ENCODE assay signal across 22 mouse cellular contexts in the genomic region with DNA sequence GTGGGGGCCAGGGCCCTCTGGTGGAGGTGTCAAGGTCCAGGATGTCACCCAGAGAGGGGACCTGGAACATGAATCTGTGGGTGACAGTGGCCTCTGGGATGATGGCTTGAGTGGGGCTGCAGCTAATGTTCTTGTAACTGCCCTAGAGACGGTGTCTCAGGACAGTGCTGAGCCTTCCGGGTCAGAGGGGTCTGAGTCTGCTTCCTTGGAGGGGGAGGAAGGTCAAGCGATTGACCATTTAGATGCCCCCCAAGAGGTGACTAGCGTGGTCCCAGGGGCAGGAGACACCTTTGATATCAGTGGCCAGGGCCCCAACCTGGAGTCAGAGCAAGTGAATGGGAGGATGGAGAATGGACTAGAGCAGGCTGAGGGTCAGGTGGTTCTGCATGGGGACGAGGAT. TPM values are rescaled to one million over a fixed set of nuclear protein-coding genes. Genes with fewer than 3 reads are reported as not detected.
DNase-seq lines count a peak whose midpoint lies in the region; ATAC-seq and TF ChIP-seq lines count a peak whose summit lies in the region.
"Had no signal": no experiment of that assay in that cellular context is flagged by ENCODE, and none has a peak within 500 bp of the region (broad histone marks: within the 10 kb centered on the region; RNA-seq: fewer than 3 reads in every experiment).

No protein-coding gene starts in this region.

- no peaks in the 10 kb centered on the region for H3K27me3 ChIP-seq in forebrain, embryonic 12.5 days
- H3K27me3 ChIP-seq in forebrain, embryonic 11.5 days (ENCODE audit: control insufficient read depth, insufficient read depth, low read length), result no peaks in the 10 kb centered on the region
- H3K27me3 ChIP-seq in kidney, embryonic 14.5 days (ENCODE audit: control insufficient read depth, insufficient read depth, low read length), result no peaks in the 10 kb centered on the region
- no peaks in the 10 kb centered on the region for H3K27me3 ChIP-seq in kidney, adult 2 months (replicated peaks; ENCODE audit: control insufficient read depth, insufficient read depth, low read length)
- H3K27me3 ChIP-seq in midbrain, postnatal 0 days (ENCODE audit: insufficient read depth, low read length), result no peaks in the 10 kb centered on the region
- no peaks in the 10 kb centered on the region for H3K27me3 ChIP-seq in midbrain, embryonic 16.5 days (ENCODE audit: control insufficient read depth, insufficient read depth, low read depth, low read length)
- no peaks in the 10 kb centered on the region for H3K27me3 ChIP-seq in myocyte (ENCODE audit: control insufficient read depth, insufficient read depth, insufficient read length)
- H3K27me3 ChIP-seq: heart, embryonic 13.5 days; hindbrain, embryonic 13.5 days had no signal

- peaks cover 80% of the 10 kb centered on the region for H3K4me1 ChIP-seq in forebrain, embryonic 12.5 days
- peaks cover 47% of the 10 kb centered on the region for H3K4me1 ChIP-seq in forebrain, embryonic 11.5 days (replicated peaks; ENCODE audit: control insufficient read depth, insufficient read depth, low read length)
- H3K4me1 ChIP-seq in kidney, embryonic 14.5 days (ENCODE audit: control insufficient read depth, insufficient read depth, low read length), result peaks cover 66% of the 10 kb centered on the region
- H3K4me1 ChIP-seq in kidney, adult 2 months (ENCODE audit: control insufficient read depth, insufficient read depth, low read length), result 0 out of 2 replicates have a peak, but pooled peaks cover 6% of the 10 kb centered on the region
- peaks cover 14% of the 10 kb centered on the region; the same call in 1 of the 2 replicates for H3K4me1 ChIP-seq in midbrain, postnatal 0 days (ENCODE audit: insufficient read depth, low read length)
- peaks cover 8% of the 10 kb centered on the region for H3K4me1 ChIP-seq in midbrain, embryonic 16.5 days (ENCODE audit: control insufficient read depth, insufficient read depth, low read length)

- H3K27ac ChIP-seq in forebrain, embryonic 12.5 days, result 0 out of 2 replicates have a peak overlapping the region, but pooled peaks have one; percentile 61
- H3K27ac ChIP-seq in forebrain, embryonic 11.5 days (ENCODE audit: low read depth, low read length), result no peak overlapping the region
- H3K27ac ChIP-seq in kidney, embryonic 14.5 days (ENCODE audit: low read depth, low read length), result 0 out of 2 replicates have a peak overlapping the region, but pooled peaks have one; percentile 56
- no peak overlapping the region for H3K27ac ChIP-seq in kidney, adult 2 months (ENCODE audit: insufficient read depth, low read depth, low read length)
- no peak overlapping the region for H3K27ac ChIP-seq in midbrain, postnatal 0 days (ENCODE audit: low read depth, low read length)
- no peak overlapping the region for H3K27ac ChIP-seq in midbrain, embryonic 16.5 days (ENCODE audit: low read length)
- H3K27ac ChIP-seq: heart, embryonic 13.5 days had no signal

- H3K9ac ChIP-seq in forebrain, embryonic 12.5 days, result no peak overlapping the region
- H3K9ac ChIP-seq in forebrain, embryonic 11.5 days (ENCODE audit: low read length), result no peak overlapping the region
- no peak overlapping the region for H3K9ac ChIP-seq in kidney, embryonic 14.5 days (ENCODE audit: low read depth, low read length)
- H3K9ac ChIP-seq in midbrain, postnatal 0 days (replicated peaks; ENCODE audit: low read length, poor library complexity, severe bottlenecking), result no peak overlapping the region
- no peak overlapping the region for H3K9ac ChIP-seq in midbrain, embryonic 16.5 days (ENCODE audit: low read depth, low read length)

- peaks cover 47% of the 10 kb centered on the region for H3K36me3 ChIP-seq in forebrain, embryonic 12.5 days (replicated peaks)
- peaks cover 20% of the 10 kb centered on the region for H3K36me3 ChIP-seq in forebrain, embryonic 11.5 days (ENCODE audit: control insufficient read depth, insufficient read depth, low read length)
- peaks cover 18% of the 10 kb centered on the region for H3K36me3 ChIP-seq in kidney, embryonic 14.5 days (ENCODE audit: control insufficient read depth, insufficient read depth, low read length)
- H3K36me3 ChIP-seq in kidney, adult 2 months (ENCODE audit: control insufficient read depth, insufficient read depth, low read length), result no peaks in the 10 kb centered on the region
- H3K36me3 ChIP-seq in midbrain, postnatal 0 days (ENCODE audit: insufficient read depth, low read length), result peaks cover 4% of the 10 kb centered on the region; the same call in 1 of the 2 replicates
- no peaks in the 10 kb centered on the region for H3K36me3 ChIP-seq in midbrain, embryonic 16.5 days (ENCODE audit: control insufficient read depth, insufficient read depth, low read length)
- peaks cover 35% of the 10 kb centered on the region for H3K36me3 ChIP-seq in myocyte (ENCODE audit: control insufficient read depth, insufficient read depth)

- H3K4me3 ChIP-seq in forebrain, embryonic 12.5 days (replicated peaks), result no peak overlapping the region
- H3K4me3 ChIP-seq in forebrain, embryonic 11.5 days (ENCODE audit: low read depth, low read length), result no peak overlapping the region
- no peak overlapping the region for H3K4me3 ChIP-seq in kidney, embryonic 14.5 days (ENCODE audit: low read length)
- H3K4me3 ChIP-seq in kidney, adult 2 months (ENCODE audit: insufficient read depth, low read depth, low read length), result no peak overlapping the region
- no peak overlapping the region for H3K4me3 ChIP-seq in midbrain, postnatal 0 days (ENCODE audit: low read depth, low read length)
- no peak overlapping the region for H3K4me3 ChIP-seq in midbrain, embryonic 16.5 days (ENCODE audit: low read depth, low read length)
- H3K4me3 ChIP-seq in myocyte, result no peak overlapping the region
- H3K4me3 ChIP-seq: heart, embryonic 13.5 days; hindbrain, embryonic 13.5 days had no signal

- H3K4me2 ChIP-seq in forebrain, embryonic 12.5 days, result no peak overlapping the region
- no peak overlapping the region for H3K4me2 ChIP-seq in forebrain, embryonic 11.5 days (ENCODE audit: low read depth, low read length, severe bottlenecking)
- H3K4me2 ChIP-seq in kidney, embryonic 14.5 days (replicated peaks; ENCODE audit: low read depth, low read length), result no peak overlapping the region
- H3K4me2 ChIP-seq in midbrain, postnatal 0 days (ENCODE audit: low read depth, low read length, poor library complexity, severe bottlenecking), result no peak overlapping the region
- H3K4me2 ChIP-seq in midbrain, embryonic 16.5 days (ENCODE audit: low read length), result no peak overlapping the region
- no peak overlapping the region for H3K4me2 ChIP-seq in myocyte (ENCODE audit: low read depth)
- H3K4me2 ChIP-seq: heart, embryonic 13.5 days; hindbrain, embryonic 13.5 days had no signal

- DNase-seq in forebrain, embryonic 11.5 days (ENCODE audit: low spot score), result no peak
- DNase-seq in kidney, adult 2 months, result no peak
- no peak for DNase-seq in midbrain, postnatal 0 days (ENCODE audit: low spot score)
- DNase-seq: adrenal gland, postnatal 25 days; cerebellum, adult 18-20 months; cerebellum, adult 9-11 months; cerebellum, postnatal 36 days; gastrocnemius, postnatal 36 days; heart, adult 11 months; heart, postnatal 36 days had no signal

- no peak for ATAC-seq in forebrain, embryonic 12.5 days (ENCODE audit: low FRiP score)
- no peak for ATAC-seq in forebrain, embryonic 11.5 days (replicated peaks; ENCODE audit: low FRiP score)
- ATAC-seq in kidney, embryonic 14.5 days (ENCODE audit: low FRiP score, low TSS enrichment), result no peak
- ATAC-seq in midbrain, postnatal 0 days (ENCODE audit: low FRiP score), result 0 out of 2 replicates have a peak, but pooled peaks have one; percentile 6
- no peak for ATAC-seq in midbrain, embryonic 16.5 days

- no peak overlapping the region for H3ac ChIP-seq in myocyte (ENCODE audit: control insufficient read depth, insufficient read length)

- no peak for TF ChIP-seq POLR2A in kidney, adult 2 months (IDR thresholded peaks at IDR 0.05; ENCODE audit: low read depth, low read length)
- no peak for TF ChIP-seq POLR2A in myocyte (IDR thresholded peaks at IDR 0.05; ENCODE audit: insufficient read length, low read depth)

- no peak for TF ChIP-seq CTCF in kidney, adult 2 months (conservative IDR thresholded peaks at IDR 0.05; ENCODE audit: insufficient read depth, insufficient read length, low read depth, low read length)
- TF ChIP-seq CTCF in midbrain, postnatal 0 days (IDR thresholded peaks at IDR 0.05), result no peak

- no peaks in the 10 kb centered on the region for H3K9me3 ChIP-seq in forebrain, embryonic 12.5 days
- H3K9me3 ChIP-seq in forebrain, embryonic 11.5 days (ENCODE audit: control insufficient read depth, low read length), result no peaks in the 10 kb centered on the region
- no peaks in the 10 kb centered on the region for H3K9me3 ChIP-seq in kidney, embryonic 14.5 days (ENCODE audit: control insufficient read depth, low read length)
- H3K9me3 ChIP-seq in midbrain, postnatal 0 days (ENCODE audit: low read length), result no peaks in the 10 kb centered on the region
- no peaks in the 10 kb centered on the region for H3K9me3 ChIP-seq in midbrain, embryonic 16.5 days (replicated peaks; ENCODE audit: control insufficient read depth, low read length, poor library complexity, severe bottlenecking)
- H3K9me3 ChIP-seq: heart, embryonic 13.5 days; hindbrain, embryonic 13.5 days had no signal

- WGBS in forebrain, embryonic 12.5 days, result 82% methylated on average over 5 of the region's 5 CpGs
- 88% methylated on average over 5 of the region's 5 CpGs for WGBS in forebrain, embryonic 11.5 days
- 82% methylated on average over 5 of the region's 5 CpGs for WGBS in kidney, embryonic 14.5 days
- WGBS in kidney, adult 2 months, result 82% methylated on average over 5 of the region's 5 CpGs
- 88% methylated on average over 5 of the region's 5 CpGs for WGBS in midbrain, postnatal 0 days
- 87% methylated on average over 5 of the region's 5 CpGs for WGBS in midbrain, embryonic 16.5 days

- peaks cover 26% of the 10 kb centered on the region for H3K79me2 ChIP-seq in myocyte (ENCODE audit: control insufficient read depth, insufficient read depth)

RNA-seq across cellular contexts. Expression of a gene that starts 8.6 kb away (rescaled TPM):
- polyA plus RNA-seq in forebrain, embryonic 12.5 days (2016; fragmentation: Nextera tagmentation; extraction: Ambion mirVana), result 148 and 162 TPM in 2 replicates
- 92.0 and 99.9 TPM in 2 replicates for polyA plus RNA-seq in forebrain, embryonic 11.5 days (2014; fragmentation: Nextera tagmentation; extraction: Ambion mirVana)
- 14.8 and 26.1 TPM in 2 replicates for polyA plus RNA-seq in kidney, embryonic 14.5 days (2014; fragmentation: Nextera tagmentation; extraction: Ambion mirVana)
- polyA plus RNA-seq in kidney, adult 2 months (2012; rRNA removed), result 7.2 and 7.5 TPM in 2 replicates
- 22.4 and 37.1 TPM in 2 replicates for total RNA-seq in midbrain, postnatal 0 days (2014; rRNA removed)
- polyA plus RNA-seq in midbrain, postnatal 0 days (2015; fragmentation: Nextera tagmentation; extraction: Ambion mirVana), result 8.2 and 8.8 TPM in 2 replicates
- polyA plus RNA-seq in midbrain, embryonic 16.5 days (2015; fragmentation: Nextera tagmentation; extraction: Ambion mirVana), result 14.1 and 21.8 TPM in 2 replicates
- 268 TPM for polyA plus RNA-seq in myocyte (2012; fragmentation: generic; extraction: Trizol)
- total RNA-seq: MEL had no signal

RNA-seq across cellular contexts. Expression of a gene that starts 20.5 kb away (rescaled TPM):
- polyA plus RNA-seq in forebrain, embryonic 12.5 days (2016; fragmentation: Nextera tagmentation; extraction: Ambion mirVana), result 1.7 and 3.6 TPM in 2 replicates
- polyA plus RNA-seq in forebrain, embryonic 11.5 days (2014; fragmentation: Nextera tagmentation; extraction: Ambion mirVana), result 0.52 and 0.72 TPM in 2 replicates
- not detected in 2 replicates for polyA plus RNA-seq in kidney, embryonic 14.5 days (2014; fragmentation: Nextera tagmentation; extraction: Ambion mirVana)
- 0.34 and 0.48 TPM in 2 replicates for polyA plus RNA-seq in kidney, adult 2 months (2012; rRNA removed)
- 248 and 284 TPM in 2 replicates for total RNA-seq in midbrain, postnatal 0 days (2014; rRNA removed)
- polyA plus RNA-seq in midbrain, postnatal 0 days (2015; fragmentation: Nextera tagmentation; extraction: Ambion mirVana), result 180 and 212 TPM in 2 replicates
- 51.5 and 96.9 TPM in 2 replicates for polyA plus RNA-seq in midbrain, embryonic 16.5 days (2015; fragmentation: Nextera tagmentation; extraction: Ambion mirVana)
- polyA plus RNA-seq in myocyte (2012; fragmentation: generic; extraction: Trizol), result 0.06 TPM
- total RNA-seq: MEL had no signal
- polyA plus RNA-seq: heart, postnatal 0 days had no signal

RNA-seq across cellular contexts. Expression of a gene that starts 31.0 kb away (rescaled TPM):
- polyA plus RNA-seq in forebrain, embryonic 12.5 days (2016; fragmentation: Nextera tagmentation; extraction: Ambion mirVana), result 246 TPM in 2 replicates
- polyA plus RNA-seq in forebrain, embryonic 11.5 days (2014; fragmentation: Nextera tagmentation; extraction: Ambion mirVana), result 409 and 417 TPM in 2 replicates
- 113 and 169 TPM in 2 replicates for polyA plus RNA-seq in kidney, embryonic 14.5 days (2014; fragmentation: Nextera tagmentation; extraction: Ambion mirVana)
- 0.88 and 0.94 TPM in 2 replicates for polyA plus RNA-seq in kidney, adult 2 months (2012; rRNA removed)
- total RNA-seq in midbrain, postnatal 0 days (2014; rRNA removed), result 19.2 and 27.1 TPM in 2 replicates
- 49.0 and 50.8 TPM in 2 replicates for polyA plus RNA-seq in midbrain, postnatal 0 days (2015; fragmentation: Nextera tagmentation; extraction: Ambion mirVana)
- polyA plus RNA-seq in midbrain, embryonic 16.5 days (2015; fragmentation: Nextera tagmentation; extraction: Ambion mirVana), result 42.5 and 44.4 TPM in 2 replicates
- 67.6 TPM for polyA plus RNA-seq in myocyte (2012; fragmentation: generic; extraction: Trizol)
- total RNA-seq: adrenal gland, postnatal 25 days; gastrocnemius, adult 8-10 months; heart, postnatal 36 days had no signal

RNA-seq across cellular contexts. Expression of a gene that starts 47.9 kb away (rescaled TPM):
- polyA plus RNA-seq in forebrain, embryonic 12.5 days (2016; fragmentation: Nextera tagmentation; extraction: Ambion mirVana), result not detected in 2 replicates
- 0.27 and 0.39 TPM in 2 replicates for polyA plus RNA-seq in forebrain, embryonic 11.5 days (2014; fragmentation: Nextera tagmentation; extraction: Ambion mirVana)
- not detected in 2 replicates for polyA plus RNA-seq in kidney, embryonic 14.5 days (2014; fragmentation: Nextera tagmentation; extraction: Ambion mirVana)
- not detected in 2 replicates for polyA plus RNA-seq in kidney, adult 2 months (2012; rRNA removed)
- total RNA-seq in midbrain, postnatal 0 days (2014; rRNA removed), result 2.4 and 3.0 TPM in 2 replicates
- 0.83 and 0.85 TPM in 2 replicates for polyA plus RNA-seq in midbrain, postnatal 0 days (2015; fragmentation: Nextera tagmentation; extraction: Ambion mirVana)
- 0.37 and 0.74 TPM in 2 replicates for polyA plus RNA-seq in midbrain, embryonic 16.5 days (2015; fragmentation: Nextera tagmentation; extraction: Ambion mirVana)
- not detected for polyA plus RNA-seq in myocyte (2012; fragmentation: generic; extraction: Trizol)
- total RNA-seq: adrenal gland, adult 18-20 months; adrenal gland, postnatal 25 days; heart, postnatal 36 days; MEL had no signal
- polyA plus RNA-seq: C2C12; embryonic facial prominence, embryonic 14.5 days; heart, embryonic 13.5 days had no signal

RNA-seq across cellular contexts. Expression of a gene that starts 49.0 kb away (rescaled TPM):
- 20.5 and 23.7 TPM in 2 replicates for polyA plus RNA-seq in forebrain, embryonic 12.5 days (2016; fragmentation: Nextera tagmentation; extraction: Ambion mirVana)
- 22.2 and 23.2 TPM in 2 replicates for polyA plus RNA-seq in forebrain, embryonic 11.5 days (2014; fragmentation: Nextera tagmentation; extraction: Ambion mirVana)
- 19.3 and 21.6 TPM in 2 replicates for polyA plus RNA-seq in kidney, embryonic 14.5 days (2014; fragmentation: Nextera tagmentation; extraction: Ambion mirVana)
- polyA plus RNA-seq in kidney, adult 2 months (2012; rRNA removed), result 19.3 and 27.3 TPM in 2 replicates
- total RNA-seq in midbrain, postnatal 0 days (2014; rRNA removed), result 27.8 and 28.2 TPM in 2 replicates
- 17.6 and 19.1 TPM in 2 replicates for polyA plus RNA-seq in midbrain, postnatal 0 days (2015; fragmentation: Nextera tagmentation; extraction: Ambion mirVana)
- 20.5 and 23.2 TPM in 2 replicates for polyA plus RNA-seq in midbrain, embryonic 16.5 days (2015; fragmentation: Nextera tagmentation; extraction: Ambion mirVana)
- 7.0 TPM for polyA plus RNA-seq in myocyte (2012; fragmentation: generic; extraction: Trizol)

Comparison
In these comparisons a context has a peak if more than half of its experiments do, and no peak if none do; other contexts are left out.
1. H3K27ac ChIP-seq: peak in forebrain, embryonic 12.5 days (single experiment) and kidney, embryonic 14.5 days (single experiment); none in forebrain, embryonic 11.5 days (single experiment), kidney, adult 2 months (single experiment), midbrain, postnatal 0 days (single experiment) and midbrain, embryonic 16.5 days (single experiment).
2. RNA of a gene that starts 31.0 kb away (polyA plus RNA-seq): 409 to 417 TPM in forebrain, embryonic 11.5 days, 246 TPM in forebrain, embryonic 12.5 days, 113 to 169 TPM in kidney, embryonic 14.5 days, 67.6 TPM in myocyte (single experiment), 49.0 to 50.8 TPM in midbrain, postnatal 0 days and 42.5 to 44.4 TPM in midbrain, embryonic 16.5 days; 0.88 to 0.94 TPM in kidney, adult 2 months; every median in the first group is over 10 times any median in the second.
3. RNA of a gene that starts 20.5 kb away (polyA plus RNA-seq): 180 to 212 TPM in midbrain, postnatal 0 days and 51.5 to 96.9 TPM in midbrain, embryonic 16.5 days; 1.7 to 3.6 TPM in forebrain, embryonic 12.5 days, 0.52 to 0.72 TPM in forebrain, embryonic 11.5 days, 0.34 to 0.48 TPM in kidney, adult 2 months, 0.06 TPM in myocyte (single experiment) and not detected in kidney, embryonic 14.5 days; every median in the first group is over 10 times any median in the second.